Mouse (Mus musculus): Measurements from ENCODE around the gene Maea.
"Not testable (repeated sequence)": the region's sequence is repeated elsewhere in the genome, so short reads cannot be mapped to it uniquely, and the experiment has no call there.

Gene Maea
- long read RNA-seq, experiment 1, transcript Maea-201 (9 exons, 2,193 nt) = major isoform, 81 of 115 reads
- long read RNA-seq, experiment 1, transcript Maea-205 (2 exons, 496 nt) = minor isoform, 6 of 115 reads
- long read RNA-seq, experiment 1, partial matches to known transcripts = 14 of 115 reads
- long read RNA-seq, experiment 1, other reads (novel, unspliced or antisense) = 14 of 115 reads
- long read RNA-seq, experiment 2, transcript Maea-205 (2 exons, 496 nt) = minor isoform, 5 of 91 reads
- long read RNA-seq, experiment 2, transcript Maea-201 (9 exons, 2,193 nt) = major isoform, 65 of 91 reads
- long read RNA-seq, experiment 2, partial matches to known transcripts = 20 of 91 reads
- long read RNA-seq, experiment 2, other reads (novel, unspliced or antisense) = 1 of 91 reads

GRCm38 (mm10) chr5:33335273-33335976 lies at the start of gene Maea:
Gene Maea, plus strand, starts transcription at chr5:33335509.
- intact Hi-C loops (cut with DNase I) = loop anchor here (5.0 kb wide), 1 partner anchor 42 kb away; the partner anchor contains the start of gene Uvssa

- intact Hi-C loops (cut with DNase I) = no loop called here
Measured at GRCm38 (mm10) chr5:33293796-33294430, 41.4 kb upstream of the Maea start.

GRCm38 (mm10) chr5:33297164-33297563 lies 38.1 kb upstream of the Maea start:
- intact Hi-C loops (cut with DNase I) = no loop called here

GRCm38 (mm10) chr5:33301801-33302200 lies 33.5 kb upstream of the Maea start:
- intact Hi-C loops (cut with DNase I) = no loop called here

- intact Hi-C loops (cut with DNase I) = no loop called here
Measured at GRCm38 (mm10) chr5:33310704-33311462, 24.4 kb upstream of the Maea start.

GRCm38 (mm10) chr5:33312192-33312591 lies 23.1 kb upstream of the Maea start:
- intact Hi-C loops (cut with DNase I) = no loop called here

GRCm38 (mm10) chr5:33324491-33324890 lies 10.8 kb upstream of the Maea start:
- intact Hi-C loops (cut with DNase I) = no loop called here

- intact Hi-C loops (cut with DNase I) = loop anchor here (5.0 kb wide), 1 partner anchor 43 kb away; the partner anchor contains the start of gene Uvssa
Measured at GRCm38 (mm10) chr5:33334381-33335272, 682 bp upstream of the Maea start.

- intact Hi-C loops (cut with DNase I) = loop anchor here (5.0 kb wide), 1 partner anchor 41 kb away; the partner anchor contains the start of gene Uvssa
Measured at GRCm38 (mm10) chr5:33335977-33336360, 660 bp downstream of the Maea start.

- intact Hi-C loops (cut with DNase I) = loop anchor here (5.0 kb wide), 1 partner anchor 40 kb away; the partner anchor contains the start of gene Uvssa
Measured at GRCm38 (mm10) chr5:33337206-33337605, 1.9 kb downstream of the Maea start.

GRCm38 (mm10) chr5:33341165-33341564 lies 5.9 kb downstream of the Maea start:
- intact Hi-C loops (cut with DNase I) = no loop called here

- intact Hi-C loops (cut with DNase I) = not testable (repeated sequence)
Measured at GRCm38 (mm10) chr5:33342248-33342647, 6.9 kb downstream of the Maea start.

- intact Hi-C loops (cut with DNase I) = no loop called here
Measured at GRCm38 (mm10) chr5:33342821-33343220, 7.5 kb downstream of the Maea start.

GRCm38 (mm10) chr5:33343571-33343970 lies 8.3 kb downstream of the Maea start:
- intact Hi-C loops (cut with DNase I) = no loop called here

- intact Hi-C loops (cut with DNase I) = no loop called here
Measured at GRCm38 (mm10) chr5:33344070-33344469, 8.8 kb downstream of the Maea start.

- intact Hi-C loops (cut with DNase I) = no loop called here
Measured at GRCm38 (mm10) chr5:33347620-33348019, 12.3 kb downstream of the Maea start.

GRCm38 (mm10) chr5:33349205-33349604 lies 13.9 kb downstream of the Maea start:
- intact Hi-C loops (cut with DNase I) = no loop called here

GRCm38 (mm10) chr5:33349706-33350105 lies 14.4 kb downstream of the Maea start:
- intact Hi-C loops (cut with DNase I) = no loop called here

GRCm38 (mm10) chr5:33351556-33352272 lies 16.4 kb downstream of the Maea start:
- intact Hi-C loops (cut with DNase I) = no loop called here

Measured in adrenal gland (tissue).